Mouse (Mus musculus) right cerebral cortex, postnatal 25 days (tissue): ENCODE data around the gene Plekhn1.
A peak's percentile ranks its signal among the peaks of the same experiment; 100 is the strongest.

Experiments used
- DNase-seq: peaks from one replicate; pipeline ENCODE4 v3.0.0; 2022

Gene Plekhn1

GRCm38 (mm10) chr4:156234701-156235213 lies at the start of gene Plekhn1:
TSS of gene Plekhn1 (minus strand) at chr4:156234857.
- DNase-seq, result peak; percentile 83

GRCm38 (mm10) chr4:156255078-156255839 lies 20.6 kb upstream of the Plekhn1 start, which contains the start of gene Samd11:
TSS of gene Samd11 (minus strand) at chr4:156255657.
- no peak for DNase-seq

GRCm38 (mm10) chr4:156254361-156255077 lies 19.9 kb upstream of the Plekhn1 start:
- no peak for DNase-seq

GRCm38 (mm10) chr4:156253043-156253442 lies 18.4 kb upstream of the Plekhn1 start:
- DNase-seq, result no peak

GRCm38 (mm10) chr4:156252619-156253018 lies 18.0 kb upstream of the Plekhn1 start:
- DNase-seq, result no peak

- no peak for DNase-seq
Observed at GRCm38 (mm10) chr4:156252140-156252539, 17.5 kb upstream of the Plekhn1 start.

GRCm38 (mm10) chr4:156251081-156251480 lies 16.4 kb upstream of the Plekhn1 start:
- DNase-seq, result no peak

- DNase-seq, result no peak
Observed at GRCm38 (mm10) chr4:156249567-156249966, 14.9 kb upstream of the Plekhn1 start.

- no peak for DNase-seq
Observed at GRCm38 (mm10) chr4:156236651-156237447, 2.2 kb upstream of the Plekhn1 start.

GRCm38 (mm10) chr4:156235808-156236533 lies 1.3 kb upstream of the Plekhn1 start, which contains the start of gene Noc2l:
TSS of gene Noc2l (plus strand) at chr4:156236010.
- DNase-seq, result peak; percentile 93

GRCm38 (mm10) chr4:156235360-156235770 lies 708 bp upstream of the Plekhn1 start:
- no peak for DNase-seq

- no peak for DNase-seq
Observed at GRCm38 (mm10) chr4:156234021-156234501, 596 bp downstream of the Plekhn1 start.

- DNase-seq, result no peak
Observed at GRCm38 (mm10) chr4:156228393-156229024, 6.1 kb downstream of the Plekhn1 start.

GRCm38 (mm10) chr4:156227752-156228392 lies 6.8 kb downstream of the Plekhn1 start:
- no peak for DNase-seq

- no peak for DNase-seq
Observed at GRCm38 (mm10) chr4:156224276-156224675, 10.4 kb downstream of the Plekhn1 start.

- no peak for DNase-seq
Observed at GRCm38 (mm10) chr4:156219936-156220335, 14.7 kb downstream of the Plekhn1 start.

GRCm38 (mm10) chr4:156217838-156218237 lies 16.8 kb downstream of the Plekhn1 start:
- no peak for DNase-seq

GRCm38 (mm10) chr4:156217022-156217669 lies 17.5 kb downstream of the Plekhn1 start:
- no peak for DNase-seq

GRCm38 (mm10) chr4:156216196-156216595 lies 18.5 kb downstream of the Plekhn1 start:
- no peak for DNase-seq

GRCm38 (mm10) chr4:156215649-156216048 lies 19.0 kb downstream of the Plekhn1 start, which contains the start of gene Perm1:
TSS of gene Perm1 (plus strand) at chr4:156215868.
- DNase-seq, result no peak
